Mouse (Mus musculus) liver, embryonic 14.5 days (tissue): Measurements from ENCODE around the gene Eaf1.

Experiments
- CTCF ChIP-seq: IDR thresholded peaks from 2 replicates; pipeline ENCODE4 v1.5.1; 2016; ENCODE audit warnings: antibody characterized with exemption, low read depth, control low read depth
- EP300 ChIP-seq: IDR thresholded peaks from 2 replicates; pipeline ENCODE4 v1.6.1; 2016; ENCODE audit warnings: antibody characterized with exemption, low read depth

- TF ChIP-seq EP300 (no peak), CTCF (no peak)
Observed at GRCm38 (mm10) chr14:31557784-31558183, 63.6 kb downstream of the Eaf1 start.
